7 mouse cellular contexts compared by ENCODE assay signal in genomic region chr16:87712986-87713693, GRCm38 (mm10). TPM values are rescaled to one million over a fixed set of nuclear protein-coding genes. Genes with fewer than 3 reads are reported as not detected.
DNase-seq lines count a peak whose midpoint lies in the region.

No protein-coding gene starts in this region.

- peak; percentile 60 for DNase-seq in ES-CJ7 (ENCODE audit: low read depth, low spot score)
- DNase-seq in adrenal gland, postnatal 10 days: peak; percentile 31
- DNase-seq in kidney, adult 18-20 months: peak; percentile 66
- peak; percentile 70 for DNase-seq in lung, postnatal 25 days (ENCODE audit: low spot score)
- DNase-seq in thymus, postnatal 36 days: peak; percentile 40 to 54
- no peak for DNase-seq in gastrocnemius, postnatal 10 days
- DNase-seq in gastrocnemius, adult 8-10 months (ENCODE audit: low spot score in 2 of 2): no peak

RNA-seq across cellular contexts. Expression of gene Bach1, which starts 14.4 kb away (rescaled TPM):
- 10 to 100 TPM; 21.6 to 23.6 TPM for total RNA-seq in adrenal gland, postnatal 10 days (2021)
- total RNA-seq in gastrocnemius, postnatal 10 days (2021): 10 to 100 TPM; 13.7 to 17.8 TPM
- total RNA-seq in gastrocnemius, adult 8-10 months (2022): 10 to 100 TPM; 17.0 to 24.5 (median 20.0) TPM

Comparison
In these comparisons a context has a peak if more than half of its experiments do, and no peak if none do; other contexts are left out.
1. DNase-seq: peak in ES-CJ7 (single experiment), adrenal gland, postnatal 10 days (single experiment), kidney, adult 18-20 months (single experiment), lung, postnatal 25 days (single experiment) and thymus, postnatal 36 days (2 of 2); none in gastrocnemius, postnatal 10 days (single experiment) and gastrocnemius, adult 8-10 months (0 of 2).